Mouse (Mus musculus) mature B cell (primary cell): ENCODE data around the gene Utp4.

Experiments
- in situ Hi-C: fragments of 300-500 bp; cut with MboI; formaldehyde crosslinking; loops from 2 replicates; pipeline ENCODE4 v1.14.3; 2019

Utp4 gene

DNA sequence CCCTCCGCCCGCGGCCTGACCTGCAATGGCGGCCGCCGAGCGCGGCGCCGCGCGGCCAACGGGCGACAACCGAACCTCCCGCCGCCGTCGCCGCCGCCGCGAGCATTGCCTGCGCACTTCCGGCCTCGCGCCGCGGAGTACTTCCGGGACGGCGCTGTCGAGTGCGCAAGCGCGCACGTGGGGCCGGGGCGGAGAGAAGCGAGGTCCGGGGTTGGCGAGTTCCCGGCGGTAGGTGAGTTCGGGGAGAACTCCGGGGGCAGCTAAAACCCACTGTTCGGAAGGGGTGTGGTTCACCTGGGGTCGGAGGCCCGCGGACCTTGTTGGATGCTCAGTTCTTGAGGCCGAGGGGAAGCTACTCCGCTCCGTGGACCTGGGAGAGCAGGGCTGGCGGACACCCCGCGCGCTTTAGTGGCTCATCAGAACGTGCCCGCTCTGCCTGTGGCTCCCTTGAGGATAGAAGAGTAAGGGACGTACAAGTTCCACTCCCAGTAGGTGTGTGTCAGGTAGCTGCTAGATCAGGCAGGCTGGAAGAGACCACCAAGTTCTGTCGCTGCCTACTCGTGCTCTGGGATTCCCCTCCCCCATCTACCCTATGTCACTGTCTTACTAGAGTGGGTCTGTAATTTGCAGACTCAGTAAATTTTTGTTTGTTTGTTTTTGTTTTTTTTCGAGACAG, at the start of gene Utp4:
TSS of gene Utp4 (plus strand) at position 156 of the 676 bp plus-strand sequence.
- in situ Hi-C loops: loop anchor here (25.0 kb wide), 1 partner anchor 181 kb away; no protein-coding TSS in a partner anchor

DNA sequence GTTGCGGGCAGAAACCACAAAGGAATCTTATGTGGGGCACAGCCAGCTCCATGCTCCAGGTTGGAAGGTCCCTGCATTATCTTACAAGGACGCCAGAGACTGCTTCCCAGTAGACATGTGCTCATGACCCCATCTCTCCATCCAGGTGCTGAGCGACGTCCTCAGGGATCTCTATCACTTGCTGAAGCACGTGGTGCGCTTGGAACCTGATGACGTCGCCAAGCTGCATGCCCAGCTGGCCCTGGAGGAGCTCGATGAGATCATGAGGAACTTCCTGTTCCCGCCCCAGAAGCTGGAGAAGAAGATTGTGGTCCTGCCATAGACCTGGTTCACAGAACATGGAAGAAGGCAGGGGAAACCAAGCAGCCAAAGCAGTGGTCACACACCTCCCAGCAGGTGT, 43.4 kb upstream of the Utp4 start:
- in situ Hi-C loops: no loop called here

DNA sequence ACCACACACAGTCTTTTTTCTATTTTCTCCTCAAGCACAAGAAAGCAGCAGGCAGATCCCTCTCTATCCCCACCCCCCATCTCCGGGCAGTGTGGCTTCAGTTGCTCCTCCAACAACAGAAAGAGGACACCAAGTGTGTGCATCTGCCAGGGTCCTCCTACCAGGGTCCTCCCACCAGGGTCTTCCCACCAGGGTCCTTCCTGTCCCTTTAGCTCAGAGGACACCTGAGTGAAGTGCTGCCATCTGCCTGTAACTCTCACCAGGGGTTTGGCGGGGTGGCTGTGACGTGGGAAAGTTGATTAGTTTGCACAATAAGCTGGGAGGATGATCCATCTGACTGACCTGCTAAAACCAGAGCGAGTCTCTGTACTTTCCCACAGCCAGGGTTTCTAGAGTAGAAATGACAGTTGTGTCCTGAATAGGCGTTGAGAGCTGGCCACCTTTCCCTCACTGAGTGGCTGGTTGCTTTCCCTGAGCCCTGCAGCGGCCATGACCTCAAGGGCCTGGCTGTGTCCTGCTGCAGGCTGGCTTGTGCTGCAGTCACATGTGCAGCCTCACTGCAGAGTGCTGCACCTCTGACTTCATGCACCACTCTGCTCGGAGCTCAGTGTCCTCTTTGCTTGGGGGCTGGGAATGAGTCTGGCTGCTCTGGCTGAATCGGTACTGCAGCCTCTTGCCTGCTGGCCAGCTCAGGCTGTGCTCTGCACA, 38.7 kb upstream of the Utp4 start:
- in situ Hi-C loops: no loop called here

DNA sequence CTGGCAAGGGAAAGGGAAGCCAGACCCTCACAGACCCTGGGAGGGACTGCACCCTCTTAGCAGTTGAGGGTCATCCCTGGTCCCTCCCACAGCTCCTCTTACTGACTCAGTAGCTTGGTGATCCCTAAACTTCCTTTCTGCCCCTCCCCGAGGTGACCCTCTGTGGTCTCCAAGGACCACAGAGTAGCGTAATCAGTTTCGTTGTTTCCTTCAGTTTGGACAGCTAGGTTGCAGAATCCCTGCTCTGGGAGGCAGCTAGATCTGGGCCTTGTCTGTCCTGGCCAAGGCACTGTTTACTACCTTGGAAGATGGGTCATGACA, 38.2 kb upstream of the Utp4 start:
- in situ Hi-C loops: no loop called here

DNA sequence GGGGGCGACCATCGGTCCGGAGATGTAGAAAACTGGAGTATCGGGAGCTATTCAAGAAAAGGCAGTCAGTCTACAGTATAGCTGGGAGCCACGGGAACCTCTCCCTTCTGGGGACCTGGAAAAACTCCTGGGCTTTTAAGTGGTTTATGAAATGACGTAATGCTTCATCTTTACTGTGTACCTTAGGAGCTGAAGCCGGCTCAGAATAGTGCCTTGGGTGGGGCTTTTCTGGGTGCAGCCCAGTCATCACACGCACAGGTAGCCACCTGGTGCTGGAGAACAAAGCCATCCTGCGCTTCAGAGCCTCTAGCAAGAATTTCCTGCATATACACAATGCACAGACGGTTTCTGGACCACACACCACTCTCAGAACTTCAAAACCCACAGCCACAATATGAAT, 30.6 kb upstream of the Utp4 start:
- in situ Hi-C loops: no loop called here

DNA sequence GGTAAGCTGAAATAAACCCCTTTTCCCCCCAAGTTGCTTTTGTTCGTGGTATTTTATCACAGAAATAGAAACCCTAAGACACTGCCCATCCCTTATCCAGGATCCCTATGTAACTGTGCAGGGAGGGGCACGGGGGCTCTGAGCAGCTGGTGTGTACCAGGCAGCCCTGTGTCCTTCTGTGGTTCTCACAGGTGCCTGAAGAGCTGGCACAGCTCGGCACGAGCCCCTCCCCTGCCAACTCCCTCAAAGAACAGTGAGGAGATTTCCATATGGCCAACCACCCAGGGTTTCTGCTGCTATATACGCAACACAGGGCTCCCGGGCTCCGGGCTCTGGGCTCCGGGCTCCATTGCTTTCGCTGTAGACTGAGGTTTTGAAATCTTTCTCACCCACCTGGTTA, 28.1 kb upstream of the Utp4 start:
- in situ Hi-C loops: no loop called here

DNA sequence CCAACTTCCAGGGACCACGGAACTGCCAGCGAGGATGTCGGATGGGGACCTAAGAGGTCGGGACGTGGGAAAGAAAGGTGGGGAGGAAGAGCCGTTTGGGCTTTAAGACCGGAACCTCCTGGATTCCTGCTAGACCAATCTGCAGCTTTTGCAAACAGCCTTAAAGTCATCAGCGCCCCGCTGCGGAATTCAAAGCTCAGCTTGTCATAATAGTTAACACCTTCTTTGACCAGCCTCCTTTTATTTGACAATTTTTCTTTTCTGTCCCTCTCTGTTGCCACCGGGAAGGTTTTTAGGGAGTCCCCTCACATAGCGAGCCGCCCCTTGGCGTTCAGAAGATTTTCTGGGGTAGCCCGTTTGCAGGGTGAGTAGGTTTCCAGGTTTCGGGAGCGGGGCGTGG, 23.4 kb upstream of the Utp4 start, which contains the start of gene Has3:
TSS of gene Has3 (plus strand) at position 192 of the 400 bp plus-strand sequence.
- in situ Hi-C loops: no loop called here

DNA sequence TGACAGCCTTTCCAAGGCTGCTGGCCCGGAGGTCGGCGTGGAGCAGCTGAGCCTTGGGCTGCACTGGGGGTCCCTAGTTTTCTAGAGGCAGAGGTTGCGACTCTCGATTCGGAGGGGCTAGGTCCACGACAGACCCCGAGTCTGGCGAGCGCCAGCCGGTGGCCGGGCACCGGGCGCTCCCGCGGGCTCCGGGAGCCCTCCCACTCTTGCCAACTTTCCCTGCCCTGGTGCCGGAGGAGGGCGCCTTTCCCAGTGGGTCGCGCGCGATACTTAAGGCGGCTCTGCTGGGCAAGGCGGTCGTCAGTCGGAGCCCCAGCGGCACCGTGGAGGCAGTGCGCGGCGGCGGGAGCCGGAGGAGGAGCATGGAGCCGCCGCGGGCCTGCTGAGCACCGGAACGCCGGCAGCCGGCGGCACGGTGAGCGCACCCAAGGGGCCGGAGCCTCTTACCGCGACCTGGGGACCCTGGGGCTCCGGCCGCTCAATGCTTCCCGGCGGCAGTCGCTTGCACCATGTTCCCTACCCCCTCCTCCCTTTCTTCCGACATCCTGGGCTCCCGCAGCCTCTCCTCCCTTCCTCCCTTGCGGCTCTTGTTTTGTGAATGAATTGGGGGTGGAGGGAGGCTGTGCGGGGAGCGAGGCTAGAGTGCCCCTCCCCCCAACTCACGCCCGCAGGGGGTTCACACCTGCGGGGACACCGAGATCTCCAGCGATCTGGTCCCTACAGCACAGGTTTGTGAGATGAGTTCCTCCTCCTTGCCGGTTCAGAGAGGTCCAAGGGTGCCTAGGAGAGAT, 22.7 kb upstream of the Utp4 start:
- in situ Hi-C loops: no loop called here

DNA sequence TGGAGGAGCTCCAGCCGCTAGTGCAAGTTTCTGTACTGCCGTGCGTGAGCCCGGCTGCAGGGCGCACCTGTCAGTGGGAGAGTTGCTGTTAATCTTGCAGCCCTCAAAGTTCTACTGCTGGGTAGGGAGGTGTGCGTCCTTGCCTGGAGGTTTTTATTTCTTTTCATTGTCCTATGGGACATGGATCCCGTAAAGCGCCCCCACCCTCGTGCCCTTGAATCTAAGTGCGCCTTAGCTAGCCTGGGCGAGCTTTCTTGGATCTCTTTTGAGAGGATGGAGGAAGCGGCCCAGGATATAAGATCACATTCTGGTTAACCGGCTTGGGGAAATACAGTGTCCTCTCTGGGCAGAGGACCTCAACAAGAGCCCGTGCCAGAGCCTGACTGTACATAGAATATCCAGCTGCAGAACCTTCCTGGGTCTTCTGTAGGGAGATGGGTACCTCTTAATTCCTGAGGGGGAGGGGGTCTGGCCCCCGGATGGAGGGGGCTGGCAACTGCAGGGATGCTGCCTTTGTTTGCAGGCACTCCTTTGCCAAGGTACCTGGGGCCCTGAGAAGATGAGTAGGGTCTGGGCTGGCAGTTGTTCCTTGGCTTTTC, 22.0 kb upstream of the Utp4 start:
- in situ Hi-C loops: no loop called here

DNA sequence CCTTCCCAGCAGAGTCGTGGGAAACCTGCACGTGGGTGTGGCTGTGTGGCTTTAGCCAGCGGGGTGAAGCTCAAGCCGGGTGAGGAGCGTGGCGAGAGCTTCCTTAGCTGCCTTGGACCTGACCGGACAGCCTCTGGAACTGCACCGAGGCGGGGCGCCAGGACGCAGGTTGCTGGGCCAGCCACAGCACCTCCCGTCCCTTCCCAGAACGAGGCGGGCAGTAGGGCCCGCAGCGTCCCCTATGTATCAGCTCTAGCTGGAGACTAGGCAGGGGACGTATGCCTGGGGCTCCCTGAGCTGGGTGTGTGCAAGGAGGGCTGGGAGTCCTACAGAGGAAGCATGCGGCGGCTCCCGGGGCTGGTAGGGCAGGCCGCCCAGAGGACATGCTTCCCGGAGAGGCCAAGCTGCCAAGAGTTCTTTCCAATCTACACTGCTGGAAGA, 21.5 kb upstream of the Utp4 start:
- in situ Hi-C loops: no loop called here

DNA sequence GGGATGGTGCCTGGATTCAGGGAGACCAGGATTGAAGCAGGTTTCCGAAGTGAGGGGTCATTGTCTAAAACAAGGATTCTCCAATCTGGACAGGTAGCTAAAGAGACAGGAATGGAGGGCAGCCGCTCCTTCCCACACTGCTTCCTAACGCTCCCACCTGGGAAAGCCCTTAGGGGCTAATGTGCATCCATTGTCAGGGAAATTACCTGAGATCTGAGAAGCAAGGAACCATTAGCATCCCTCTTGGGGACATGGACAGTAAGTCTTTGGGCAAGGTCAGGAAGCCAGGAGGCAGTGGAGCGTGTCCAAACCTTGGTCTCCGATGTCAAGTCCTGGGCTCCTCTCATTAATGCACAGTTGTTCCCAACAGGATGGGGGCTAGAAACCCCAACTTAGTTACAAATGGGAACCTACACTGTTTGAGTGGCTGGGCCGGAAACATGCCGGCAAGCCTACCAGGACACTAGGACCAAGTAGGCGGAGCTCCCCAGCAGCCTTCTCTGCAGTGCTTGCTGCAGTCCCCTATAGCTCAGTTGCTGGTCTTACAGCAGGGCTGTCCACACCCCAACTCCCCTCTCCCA, 20.9 kb upstream of the Utp4 start:
- in situ Hi-C loops: no loop called here

DNA sequence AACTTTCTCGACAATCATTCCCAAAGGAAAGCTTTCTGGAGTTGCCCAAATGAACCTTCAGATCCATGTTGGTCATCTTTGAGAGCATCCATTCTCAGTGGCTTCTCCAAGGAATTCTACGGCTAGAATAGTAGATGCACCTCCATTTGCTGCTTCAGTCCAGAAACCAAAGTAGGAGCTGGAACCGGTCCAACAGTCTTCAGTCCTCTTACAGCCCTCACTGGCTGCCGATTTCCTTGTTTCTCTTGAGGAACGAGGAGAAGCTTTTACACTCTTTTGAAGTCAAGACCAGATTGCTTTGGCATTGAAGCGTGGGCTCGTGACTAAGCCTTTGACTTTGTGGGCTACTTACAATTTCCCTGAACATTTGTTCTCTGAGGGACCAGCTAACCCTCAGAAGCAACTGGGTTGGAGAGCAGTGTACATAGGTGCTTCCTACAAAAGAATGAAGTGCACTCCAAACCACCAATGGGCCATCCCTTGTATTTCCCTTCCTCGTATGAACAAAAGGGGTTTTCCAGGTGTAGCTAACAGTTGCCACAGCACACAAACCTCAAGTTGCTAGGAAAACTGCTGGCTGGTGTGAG, 13.2 kb upstream of the Utp4 start:
- in situ Hi-C loops: loop anchor here (25.0 kb wide), 1 partner anchor 168 kb away; no protein-coding TSS in a partner anchor

DNA sequence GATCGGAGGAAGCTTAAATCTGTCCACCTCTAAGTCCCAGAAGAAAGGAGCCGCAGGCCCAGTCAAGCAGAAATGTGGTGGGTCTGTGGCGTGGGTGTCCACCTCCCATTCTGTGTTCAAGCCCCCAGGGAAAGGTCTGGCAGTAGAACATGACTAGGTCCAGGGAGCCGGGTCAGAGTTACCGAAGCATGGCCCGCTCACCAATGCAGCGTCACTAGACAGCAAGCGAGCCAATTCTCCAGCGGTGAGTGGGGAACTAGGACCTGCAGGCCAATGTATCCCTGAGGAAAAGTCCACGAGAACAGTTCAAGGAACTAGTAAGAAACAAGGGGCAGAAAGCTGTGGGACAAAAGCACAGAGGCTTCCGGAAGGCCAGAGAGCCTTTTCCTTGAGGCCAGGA, 9.3 kb upstream of the Utp4 start:
- in situ Hi-C loops: loop anchor here (25.0 kb wide), 1 partner anchor 172 kb away; no protein-coding TSS in a partner anchor

DNA sequence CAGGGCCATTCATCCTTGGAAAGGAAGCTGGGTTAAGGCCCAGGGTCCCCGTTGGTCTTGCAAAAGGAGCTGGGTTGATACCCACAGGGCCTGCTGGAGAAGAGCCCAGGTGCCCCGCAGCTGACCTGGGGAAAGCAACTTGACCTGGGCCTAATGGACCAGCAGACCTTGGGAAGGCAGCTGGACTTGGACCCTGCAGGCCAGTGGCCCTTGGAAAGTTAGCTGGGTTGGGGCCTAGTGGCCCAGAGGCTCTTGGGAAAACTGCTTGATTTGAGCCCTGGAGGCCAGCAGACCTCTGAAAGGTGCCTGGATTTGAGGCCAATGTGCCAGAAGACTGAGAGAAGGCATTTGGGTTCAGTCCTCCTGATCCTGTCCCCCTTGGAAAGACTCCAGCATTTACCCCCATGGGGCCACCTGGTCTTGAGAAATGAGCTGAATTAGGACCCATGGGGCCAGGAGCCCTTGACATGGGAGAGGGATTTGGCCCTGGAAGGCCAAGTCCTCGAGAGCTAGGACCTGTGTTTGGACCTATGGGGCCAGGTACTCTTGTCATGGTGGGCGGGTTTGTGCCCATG, 8.5 kb upstream of the Utp4 start:
- in situ Hi-C loops: loop anchor here (25.0 kb wide), 1 partner anchor 173 kb away; no protein-coding TSS in a partner anchor

DNA sequence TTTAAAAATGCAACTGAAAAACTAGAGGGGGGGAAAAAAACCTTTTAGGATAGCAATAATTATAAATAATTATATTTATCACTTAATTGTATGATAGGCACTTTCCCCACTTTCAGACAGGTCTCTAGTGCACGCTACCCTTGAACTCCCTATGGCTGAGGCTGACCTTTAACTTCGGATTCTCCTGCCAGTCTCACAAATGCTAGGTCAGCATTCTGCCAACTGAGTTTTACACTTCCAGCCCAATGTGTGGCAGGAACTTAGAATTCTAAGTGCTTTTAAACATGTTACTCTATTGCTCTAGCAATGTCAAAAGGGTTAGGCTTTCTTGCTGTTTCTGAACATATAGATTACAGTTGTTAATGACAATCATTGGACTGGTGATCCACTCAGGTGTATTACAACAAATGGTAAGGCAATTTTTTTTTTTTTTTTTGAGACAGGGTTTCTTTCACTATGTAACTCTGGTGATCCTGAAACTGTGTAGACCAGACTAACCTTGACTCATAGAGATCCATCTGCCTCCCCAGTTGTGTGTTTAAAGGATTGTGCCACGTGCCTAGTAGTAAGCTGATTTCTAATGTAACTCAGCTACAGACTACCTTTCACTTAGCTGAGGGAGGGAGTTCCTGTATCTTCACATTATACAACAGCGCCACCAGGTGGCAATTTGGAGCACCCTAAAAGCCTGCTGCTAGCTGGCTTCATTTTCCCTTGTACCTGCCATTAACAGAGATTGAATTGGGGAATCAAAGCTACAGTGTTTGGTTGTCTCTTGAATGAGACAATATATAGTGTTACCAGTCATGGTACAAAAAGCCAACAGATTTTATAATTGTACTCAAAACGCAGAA, 5.9 kb upstream of the Utp4 start:
- in situ Hi-C loops: loop anchor here (25.0 kb wide), 1 partner anchor 175 kb away; no protein-coding TSS in a partner anchor

DNA sequence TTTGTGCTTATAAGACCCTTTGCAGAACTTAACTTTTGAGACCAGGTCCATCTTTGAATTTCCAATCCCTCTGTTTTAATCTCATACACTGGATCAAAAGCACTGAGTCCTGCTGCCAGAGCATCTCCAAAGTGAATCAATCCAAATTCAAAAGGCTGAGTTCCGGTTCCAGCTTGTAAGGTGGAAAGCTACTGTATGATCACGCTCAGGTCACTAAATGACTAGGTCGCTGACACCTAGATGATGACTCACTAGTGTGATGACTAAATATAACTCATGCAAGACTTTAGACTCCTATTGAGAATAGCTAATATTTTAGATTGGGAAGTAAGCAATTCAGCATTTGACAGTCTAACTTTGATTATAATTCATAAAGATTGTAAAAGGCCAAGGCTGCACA, 4.6 kb upstream of the Utp4 start:
- in situ Hi-C loops: loop anchor here (25.0 kb wide), 1 partner anchor 177 kb away; no protein-coding TSS in a partner anchor

DNA sequence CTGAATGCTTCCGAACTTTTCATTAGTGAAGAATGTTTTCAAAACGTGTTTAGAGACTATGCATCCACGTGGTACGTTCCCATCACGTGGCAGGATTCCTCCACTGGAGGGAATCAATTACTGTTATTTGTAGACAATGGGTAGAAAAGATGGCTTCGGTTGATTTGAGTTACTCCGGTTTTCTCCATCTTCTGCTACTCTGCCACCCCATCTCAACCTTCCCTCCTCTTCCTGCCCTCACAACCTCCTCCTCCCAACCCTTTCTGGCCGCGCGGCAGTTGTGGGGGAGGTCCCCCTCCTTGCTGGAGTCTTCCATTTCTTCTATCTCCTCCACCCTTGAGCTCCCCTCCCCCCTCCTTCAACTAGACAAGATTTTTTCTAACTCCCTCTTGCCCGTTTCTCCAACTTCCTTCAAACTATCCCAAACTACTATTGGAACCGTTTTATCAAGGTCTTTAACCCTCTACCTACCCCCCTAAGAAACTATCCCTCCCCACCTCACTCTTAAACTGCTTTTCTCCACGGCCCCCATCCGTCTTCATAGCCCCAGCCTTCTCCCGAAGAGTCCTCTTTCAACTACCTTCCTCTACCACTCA, 1.1 kb upstream of the Utp4 start:
- in situ Hi-C loops: loop anchor here (25.0 kb wide), 1 partner anchor 180 kb away; no protein-coding TSS in a partner anchor

DNA sequence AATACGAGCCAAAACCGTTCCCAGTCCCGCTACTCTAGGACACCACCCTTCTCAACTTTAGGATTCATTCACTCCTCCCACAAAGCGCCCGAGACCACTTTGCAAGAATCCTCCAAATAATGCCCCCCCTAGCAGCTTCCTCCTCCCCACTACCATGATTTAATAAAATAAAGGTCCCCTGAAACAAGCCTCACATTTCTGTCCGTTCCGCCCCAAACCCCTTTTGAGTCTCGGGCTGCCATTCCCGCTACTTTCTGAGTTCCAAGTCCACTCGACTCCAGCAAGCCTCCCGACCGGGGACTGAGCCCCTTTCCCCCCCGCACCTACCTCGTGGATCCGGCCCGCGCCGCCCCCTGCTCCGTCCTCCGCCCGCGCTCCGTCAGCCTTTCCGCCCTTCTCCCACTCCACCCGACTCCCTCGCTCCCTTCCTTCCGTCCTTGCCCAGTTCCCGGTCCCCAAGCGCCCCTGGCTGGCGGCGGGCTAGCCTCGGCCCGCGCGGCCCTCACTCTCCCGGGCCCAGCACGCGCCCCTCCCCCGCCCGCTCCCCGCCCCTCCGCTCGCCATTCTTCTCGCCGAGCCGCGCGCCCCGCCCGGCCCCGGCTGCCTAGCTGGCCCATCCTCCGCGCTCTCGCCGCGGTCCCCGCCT, 507 bp upstream of the Utp4 start:
- in situ Hi-C loops: loop anchor here (25.0 kb wide), 1 partner anchor 181 kb away; no protein-coding TSS in a partner anchor

DNA sequence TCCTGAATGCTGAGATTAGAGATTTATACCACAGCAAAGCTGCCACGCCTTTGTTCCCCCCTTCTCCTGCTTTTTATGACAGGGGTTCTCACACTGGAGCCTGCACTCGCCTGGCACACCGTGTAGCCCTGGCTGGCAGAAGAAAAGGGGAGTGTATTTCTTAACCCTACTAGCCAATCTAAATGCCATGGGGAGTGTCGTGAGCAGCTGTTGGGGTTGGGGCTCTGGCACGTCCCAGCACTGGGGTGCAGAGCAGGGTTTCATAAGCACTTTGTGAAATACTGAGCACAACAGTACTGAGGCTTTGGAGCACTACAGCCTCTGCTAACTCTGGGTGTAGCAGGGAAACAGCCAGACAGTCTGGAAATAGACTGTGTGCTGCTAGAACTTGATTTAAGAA, 6.0 kb downstream of the Utp4 start:
- in situ Hi-C loops: loop anchor here (25.0 kb wide), 1 partner anchor 187 kb away; no protein-coding TSS in a partner anchor
